Mouse (Mus musculus): ENCODE measurements around the gene Theg. TPM values are rescaled to one million over a fixed set of nuclear protein-coding genes. Genes with fewer than 3 reads are reported as not detected.
A peak's percentile ranks its signal among the peaks of the same experiment; 100 is the strongest.

Theg gene
- polyA plus RNA-seq, 1 experiment from 2014 or later, result not detected

DNA sequence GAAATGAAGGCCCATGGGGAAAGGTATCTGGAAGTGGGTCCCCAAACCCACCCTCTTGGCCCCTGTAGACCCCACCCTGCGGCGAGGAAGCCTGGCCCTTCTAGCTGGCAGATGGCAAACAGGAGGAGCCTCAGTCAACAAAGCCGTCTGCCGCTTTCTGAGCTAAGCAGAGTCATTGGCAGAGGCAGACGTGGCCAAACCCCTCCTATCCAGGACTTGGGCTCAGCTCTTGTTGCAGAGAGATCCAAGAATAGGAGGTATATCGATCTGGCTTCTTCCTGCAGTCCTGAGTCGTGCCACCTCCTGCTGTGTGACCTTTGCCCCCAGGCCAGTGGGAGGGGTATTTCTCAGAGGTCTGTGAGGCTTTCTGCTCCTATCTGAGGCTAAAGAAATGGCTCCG lies 28.7 kb upstream of the Theg start:
- H3K36me3 ChIP-seq (ENCODE audit: control insufficient read depth, insufficient read depth, low read length), result no peaks in the 10 kb centered on the region
- H3K27ac ChIP-seq (ENCODE audit: low read length), result no peak overlapping the region
- H3K4me2 ChIP-seq (ENCODE audit: low read depth, low read length), result no peak overlapping the region
- no peak overlapping the region for H3K4me3 ChIP-seq (replicated peaks; ENCODE audit: low read length)
- H3K4me1 ChIP-seq (ENCODE audit: control insufficient read depth, insufficient read depth, low read length), result peaks cover 6% of the 10 kb centered on the region; the same call in 1 of the 2 replicates
- ATAC-seq (ENCODE audit: insufficient read depth, low FRiP score), result no peak
- H3K9ac ChIP-seq (ENCODE audit: low read length), result no peak overlapping the region
- 14% methylated on average over 8 of the region's 8 CpGs for WGBS
- H3K9me3 ChIP-seq (replicated peaks; ENCODE audit: control insufficient read depth, low read length), result no peaks in the 10 kb centered on the region
- peaks cover 24% of the 10 kb centered on the region for H3K27me3 ChIP-seq (ENCODE audit: control insufficient read depth, insufficient read depth, low read length)

GRCm38 (mm10) chr10:79614305-79614643 lies 27.1 kb upstream of the Theg start:
- Histone ChIP-seq H3K36me3 (ENCODE audit: control insufficient read depth, insufficient read depth, low read length) (no peaks in the 10 kb centered on the region), H3K9me3 (replicated peaks; ENCODE audit: control insufficient read depth, low read length) (no peaks in the 10 kb centered on the region), H3K4me2 (ENCODE audit: low read depth, low read length) (peak overlapping the region; percentile 99), H3K27ac (ENCODE audit: low read length) (no peak overlapping the region), H3K27me3 (ENCODE audit: control insufficient read depth, insufficient read depth, low read length) (peaks cover 24% of the 10 kb centered on the region), H3K4me3 (replicated peaks; ENCODE audit: low read length) (peak overlapping the region; percentile 62), H3K9ac (ENCODE audit: low read length) (no peak overlapping the region), H3K4me1 (ENCODE audit: control insufficient read depth, insufficient read depth, low read length) (peaks cover 6% of the 10 kb centered on the region; the same call in 1 of the 2 replicates)
- peak; percentile 48 for ATAC-seq (ENCODE audit: insufficient read depth, low FRiP score)
- WGBS, result 90% methylated on average over 1 of the region's 1 CpGs

DNA sequence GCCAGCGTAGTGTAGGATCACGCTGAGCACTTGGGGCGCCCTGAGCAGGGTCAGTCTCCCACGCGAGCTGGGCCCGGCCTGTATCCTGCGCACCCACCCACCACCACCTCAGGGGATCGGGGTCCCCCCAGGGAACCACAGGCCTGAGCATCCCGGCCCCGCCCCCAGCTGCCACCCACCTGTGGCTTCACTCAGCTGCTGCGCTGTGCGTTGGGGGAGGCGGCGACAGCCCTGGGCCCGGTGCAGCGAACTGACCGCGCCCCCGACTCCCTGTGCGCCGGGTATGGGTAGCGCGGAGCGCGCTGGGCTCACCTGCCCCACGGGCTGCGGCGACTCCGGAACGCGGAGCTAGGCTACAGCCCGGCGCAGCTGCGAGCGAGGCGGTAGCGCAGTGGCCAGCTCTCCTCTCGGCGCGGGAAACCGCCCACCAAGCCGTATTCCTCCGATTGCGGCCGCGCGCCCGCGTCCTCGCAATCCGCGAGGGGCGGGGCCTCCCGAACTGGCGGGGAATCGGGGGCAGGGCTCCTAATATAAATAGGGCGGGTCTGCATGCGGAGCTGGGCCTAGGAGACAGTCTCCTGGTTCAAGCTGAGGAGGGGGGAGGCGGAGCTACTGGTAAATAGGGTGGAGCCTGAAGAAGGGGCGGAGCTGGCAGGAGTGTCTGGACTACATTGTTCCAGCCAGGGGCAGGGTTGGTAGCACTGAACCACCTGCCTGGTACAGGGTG lies 26.6 kb upstream of the Theg start, which contains the start of gene C2cd4c:
TSS of gene C2cd4c (minus strand) at position 448 of the 727 bp plus-strand sequence.
- H3K27ac ChIP-seq (ENCODE audit: low read length), result no peak within 1 kb of the TSS
- H3K4me2 ChIP-seq (ENCODE audit: low read depth, low read length), result peak within 1 kb of the TSS; percentile 99
- under 1% methylated on average over 59 of the region's 60 CpGs for WGBS
- peak within 1 kb of the TSS; percentile 72 for H3K9ac ChIP-seq (ENCODE audit: low read length)
- ATAC-seq (ENCODE audit: insufficient read depth, low FRiP score), result peak; percentile 88
- no peaks in the 10 kb centered on the region for H3K36me3 ChIP-seq (ENCODE audit: control insufficient read depth, insufficient read depth, low read length)
- H3K9me3 ChIP-seq (replicated peaks; ENCODE audit: control insufficient read depth, low read length), result no peaks in the 10 kb centered on the region
- H3K27me3 ChIP-seq (ENCODE audit: control insufficient read depth, insufficient read depth, low read length), result peaks cover 24% of the 10 kb centered on the region
- H3K4me3 ChIP-seq (replicated peaks; ENCODE audit: low read length), result peak within 1 kb of the TSS; percentile 62
- peaks cover 6% of the 10 kb centered on the region; the same call in 1 of the 2 replicates for H3K4me1 ChIP-seq (ENCODE audit: control insufficient read depth, insufficient read depth, low read length)

GRCm38 (mm10) chr10:79612192-79613135 lies 25.3 kb upstream of the Theg start:
- H3K36me3 ChIP-seq (ENCODE audit: control insufficient read depth, insufficient read depth, low read length), result no peaks in the 10 kb centered on the region
- 16% methylated on average over 51 of the region's 51 CpGs for WGBS
- peaks cover 6% of the 10 kb centered on the region; the same call in 1 of the 2 replicates for H3K4me1 ChIP-seq (ENCODE audit: control insufficient read depth, insufficient read depth, low read length)
- ATAC-seq (ENCODE audit: insufficient read depth, low FRiP score), result no peak
- H3K9ac ChIP-seq (ENCODE audit: low read length), result 0 out of 2 replicates have a peak overlapping the region, but pooled peaks have one; percentile 5
- H3K27ac ChIP-seq (ENCODE audit: low read length), result no peak overlapping the region
- no peaks in the 10 kb centered on the region for H3K9me3 ChIP-seq (replicated peaks; ENCODE audit: control insufficient read depth, low read length)
- 0 out of 2 replicates have a peak overlapping the region, but pooled peaks have one; percentile 5 for H3K4me2 ChIP-seq (ENCODE audit: low read depth, low read length)
- peak overlapping the region; percentile 12; the same call in 1 of the 2 replicates for H3K4me3 ChIP-seq (replicated peaks; ENCODE audit: low read length)
- H3K27me3 ChIP-seq (ENCODE audit: control insufficient read depth, insufficient read depth, low read length), result peaks cover 24% of the 10 kb centered on the region

GRCm38 (mm10) chr10:79611296-79611695 lies 24.2 kb upstream of the Theg start:
- H3K9ac ChIP-seq (ENCODE audit: low read length), result no peak overlapping the region
- no peak overlapping the region for H3K4me2 ChIP-seq (ENCODE audit: low read depth, low read length)
- H3K27ac ChIP-seq (ENCODE audit: low read length), result no peak overlapping the region
- peaks cover 24% of the 10 kb centered on the region for H3K27me3 ChIP-seq (ENCODE audit: control insufficient read depth, insufficient read depth, low read length)
- peaks cover 6% of the 10 kb centered on the region; the same call in 1 of the 2 replicates for H3K4me1 ChIP-seq (ENCODE audit: control insufficient read depth, insufficient read depth, low read length)
- ATAC-seq (ENCODE audit: insufficient read depth, low FRiP score), result no peak
- 42% methylated on average over 5 of the region's 5 CpGs for WGBS
- no peaks in the 10 kb centered on the region for H3K9me3 ChIP-seq (replicated peaks; ENCODE audit: control insufficient read depth, low read length)
- no peak overlapping the region for H3K4me3 ChIP-seq (replicated peaks; ENCODE audit: low read length)
- no peaks in the 10 kb centered on the region for H3K36me3 ChIP-seq (ENCODE audit: control insufficient read depth, insufficient read depth, low read length)

GRCm38 (mm10) chr10:79609276-79609675 lies 22.1 kb upstream of the Theg start:
- Histone ChIP-seq H3K27ac (ENCODE audit: low read length) (no peak overlapping the region), H3K4me2 (ENCODE audit: low read depth, low read length) (no peak overlapping the region), H3K27me3 (ENCODE audit: control insufficient read depth, insufficient read depth, low read length) (peaks cover 24% of the 10 kb centered on the region), H3K4me1 (ENCODE audit: control insufficient read depth, insufficient read depth, low read length) (peaks cover 6% of the 10 kb centered on the region; the same call in 1 of the 2 replicates), H3K4me3 (replicated peaks; ENCODE audit: low read length) (no peak overlapping the region), H3K9ac (ENCODE audit: low read length) (no peak overlapping the region), H3K9me3 (replicated peaks; ENCODE audit: control insufficient read depth, low read length) (no peaks in the 10 kb centered on the region), H3K36me3 (ENCODE audit: control insufficient read depth, insufficient read depth, low read length) (no peaks in the 10 kb centered on the region)
- no peak for ATAC-seq (ENCODE audit: insufficient read depth, low FRiP score)
- 85% methylated on average over 3 of the region's 3 CpGs for WGBS

DNA sequence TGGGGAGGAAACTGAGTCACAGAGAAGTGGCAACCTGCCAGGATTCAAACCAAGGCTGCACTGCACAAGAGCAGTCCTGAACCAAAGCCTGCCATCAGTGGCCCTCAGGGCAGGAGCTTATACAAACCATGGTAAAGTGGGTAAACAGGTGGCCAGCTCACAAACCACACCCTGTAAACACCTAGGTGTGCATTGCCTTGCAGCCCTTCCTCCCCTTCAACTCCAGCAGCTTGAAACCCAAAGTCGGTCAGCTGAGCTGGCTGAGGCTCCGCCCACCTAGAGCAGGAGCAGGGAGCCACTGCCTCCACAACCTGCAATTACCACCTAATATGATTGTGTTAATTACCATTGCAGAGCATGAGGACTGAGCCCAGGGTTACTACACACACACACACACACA lies 20.8 kb upstream of the Theg start:
- H3K27ac ChIP-seq (ENCODE audit: low read length), result no peak overlapping the region
- no peaks in the 10 kb centered on the region for H3K9me3 ChIP-seq (replicated peaks; ENCODE audit: control insufficient read depth, low read length)
- H3K4me2 ChIP-seq (ENCODE audit: low read depth, low read length), result no peak overlapping the region
- peaks cover 6% of the 10 kb centered on the region; the same call in 1 of the 2 replicates for H3K4me1 ChIP-seq (ENCODE audit: control insufficient read depth, insufficient read depth, low read length)
- 35% methylated on average over 2 of the region's 2 CpGs for WGBS
- ATAC-seq (ENCODE audit: insufficient read depth, low FRiP score), result peak; percentile 51; the same call in 1 of the 2 replicates
- H3K36me3 ChIP-seq (ENCODE audit: control insufficient read depth, insufficient read depth, low read length), result no peaks in the 10 kb centered on the region
- peaks cover 17% of the 10 kb centered on the region for H3K27me3 ChIP-seq (ENCODE audit: control insufficient read depth, insufficient read depth, low read length)
- no peak overlapping the region for H3K9ac ChIP-seq (ENCODE audit: low read length)
- H3K4me3 ChIP-seq (replicated peaks; ENCODE audit: low read length), result no peak overlapping the region

- H3K4me1 ChIP-seq (ENCODE audit: control insufficient read depth, insufficient read depth, low read length), result no peaks in the 10 kb centered on the region
- ATAC-seq (ENCODE audit: insufficient read depth, low FRiP score), result no peak
- H3K27me3 ChIP-seq (ENCODE audit: control insufficient read depth, insufficient read depth, low read length), result peaks cover 4% of the 10 kb centered on the region; the same call in 1 of the 2 replicates
- no peaks in the 10 kb centered on the region for H3K36me3 ChIP-seq (ENCODE audit: control insufficient read depth, insufficient read depth, low read length)
- H3K27ac ChIP-seq (ENCODE audit: low read length), result no peak overlapping the region
- H3K4me2 ChIP-seq (ENCODE audit: low read depth, low read length), result no peak overlapping the region
- 53% methylated on average over 4 of the region's 4 CpGs for WGBS
- no peak overlapping the region for H3K4me3 ChIP-seq (replicated peaks; ENCODE audit: low read length)
- H3K9me3 ChIP-seq (replicated peaks; ENCODE audit: control insufficient read depth, low read length), result no peaks in the 10 kb centered on the region
- no peak overlapping the region for H3K9ac ChIP-seq (ENCODE audit: low read length)
Observed at GRCm38 (mm10) chr10:79606537-79606936, 19.4 kb upstream of the Theg start.

GRCm38 (mm10) chr10:79597936-79598230 lies 10.8 kb upstream of the Theg start:
- ATAC-seq (ENCODE audit: insufficient read depth, low FRiP score), result no peak
- Histone ChIP-seq H3K36me3 (ENCODE audit: control insufficient read depth, insufficient read depth, low read length) (no peaks in the 10 kb centered on the region), H3K4me2 (ENCODE audit: low read depth, low read length) (no peak overlapping the region), H3K27ac (ENCODE audit: low read length) (no peak overlapping the region), H3K9me3 (replicated peaks; ENCODE audit: control insufficient read depth, low read length) (no peaks in the 10 kb centered on the region), H3K27me3 (ENCODE audit: control insufficient read depth, insufficient read depth, low read length) (peaks cover 9% of the 10 kb centered on the region; the same call in 1 of the 2 replicates), H3K9ac (ENCODE audit: low read length) (no peak overlapping the region), H3K4me3 (replicated peaks; ENCODE audit: low read length) (no peak overlapping the region), H3K4me1 (ENCODE audit: control insufficient read depth, insufficient read depth, low read length) (no peaks in the 10 kb centered on the region)
- 76% methylated on average over 4 of the region's 4 CpGs for WGBS
